Comparison of ENCODE assay signal across 11 mouse cellular contexts in the genomic region with DNA sequence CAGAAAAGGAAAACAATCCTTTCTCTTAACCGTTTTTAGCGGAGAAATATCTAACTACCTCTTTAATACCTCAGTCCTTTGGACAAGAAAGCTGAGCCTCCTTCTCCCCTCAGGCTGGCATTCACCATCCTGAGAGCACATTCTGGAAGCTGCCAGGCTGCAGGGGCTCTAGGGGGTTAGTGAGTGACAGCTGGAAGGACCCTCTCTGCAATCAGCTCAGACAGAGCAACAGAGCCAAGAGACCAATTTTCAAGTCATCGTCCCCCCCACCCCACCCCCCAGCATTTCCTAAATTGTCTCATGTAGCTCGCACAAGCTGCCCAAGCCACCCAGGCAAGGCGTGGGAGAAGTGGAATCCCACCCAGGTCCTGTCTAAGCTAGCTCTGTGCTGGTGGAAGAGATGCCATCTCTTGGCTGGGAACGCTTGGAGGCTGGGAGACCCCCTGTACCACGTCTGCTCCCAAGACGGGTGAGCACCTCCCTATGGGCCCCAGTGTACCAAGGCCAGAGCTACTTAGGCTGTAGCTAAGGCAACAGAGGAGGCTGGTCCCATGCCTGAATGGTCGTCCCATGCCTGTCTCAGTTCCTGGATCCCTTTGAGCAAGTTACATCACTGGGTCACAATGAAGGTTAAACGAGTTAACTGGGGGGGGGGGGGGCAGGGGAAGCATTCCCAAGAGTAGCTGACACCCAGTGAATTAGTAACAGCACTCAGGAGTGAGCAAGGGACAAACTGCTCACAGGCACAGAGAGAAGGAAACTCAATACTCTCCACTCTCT. TPM values are rescaled to one million over a fixed set of nuclear protein-coding genes. Genes with fewer than 3 reads are reported as not detected.
DNase-seq lines count a peak whose midpoint lies in the region; ATAC-seq and TF ChIP-seq lines count a peak whose summit lies in the region.
"Had no signal": no experiment of that assay in that cellular context is flagged by ENCODE, and none has a peak within 500 bp of the region (broad histone marks: within the 10 kb centered on the region; RNA-seq: fewer than 3 reads in every experiment).

No protein-coding gene starts in this region.

- peak; percentile 68 for DNase-seq in kidney, adult 11 months
- no peak for DNase-seq in midbrain, embryonic 11.5 days (ENCODE audit: low spot score, missing footprints)
- DNase-seq in frontal cortex, postnatal 25 days (ENCODE audit: low spot score in 2 of 2): no peak
- DNase-seq in heart, embryonic 10.5 days (ENCODE audit: low spot score): no peak
- DNase-seq in layer of hippocampus, adult 11-12 months (ENCODE audit: low spot score): no peak
- DNase-seq: lung, postnatal 10 days had no signal

- WGBS in forebrain, embryonic 12.5 days: 19% methylated on average over 10 of the region's 10 CpGs
- 48% methylated on average over 10 of the region's 10 CpGs for WGBS in midbrain, embryonic 11.5 days
- WGBS in heart, embryonic 10.5 days: 63% methylated on average over 10 of the region's 10 CpGs

- TF ChIP-seq POLR2A in cortical plate, adult 2 months (IDR thresholded peaks at IDR 0.05; ENCODE audit: extremely low read depth, insufficient read depth, low read length): no peak

- H3K9me3 ChIP-seq in forebrain, embryonic 12.5 days: no peaks in the 10 kb centered on the region
- no peaks in the 10 kb centered on the region for H3K9me3 ChIP-seq in midbrain, embryonic 11.5 days (ENCODE audit: control insufficient read depth, low read length)
- H3K9me3 ChIP-seq in heart, embryonic 10.5 days: no peaks in the 10 kb centered on the region
- H3K9me3 ChIP-seq: heart, embryonic 15.5 days; limb, embryonic 15.5 days had no signal

- 0 out of 2 replicates have a peak, but pooled peaks cover 2% of the 10 kb centered on the region for H3K4me1 ChIP-seq in cortical plate, adult 2 months (ENCODE audit: control insufficient read depth, insufficient read depth, low read length)
- peaks cover 55% of the 10 kb centered on the region for H3K4me1 ChIP-seq in forebrain, embryonic 12.5 days
- H3K4me1 ChIP-seq in midbrain, embryonic 11.5 days (ENCODE audit: control insufficient read depth, insufficient read depth, low read length): peaks cover 27% of the 10 kb centered on the region
- peaks cover 37% of the 10 kb centered on the region for H3K4me1 ChIP-seq in heart, embryonic 10.5 days

- peak overlapping the region; percentile 32; the same call in 1 of the 2 replicates for H3K27ac ChIP-seq in cortical plate, adult 2 months (ENCODE audit: insufficient read depth, low read length)
- peak overlapping the region; percentile 70 for H3K27ac ChIP-seq in forebrain, embryonic 12.5 days
- no peak overlapping the region for H3K27ac ChIP-seq in midbrain, embryonic 11.5 days (ENCODE audit: low read depth, low read length)
- no peak overlapping the region for H3K27ac ChIP-seq in heart, embryonic 10.5 days
- H3K27ac ChIP-seq: heart, embryonic 15.5 days; limb, embryonic 15.5 days had no signal

- TF ChIP-seq CTCF in cortical plate, adult 2 months (IDR thresholded peaks at IDR 0.05; ENCODE audit: extremely low read depth, insufficient read depth, low read length): no peak

- peak overlapping the region; percentile 75 for H3K4me2 ChIP-seq in forebrain, embryonic 12.5 days
- H3K4me2 ChIP-seq in midbrain, embryonic 11.5 days: peak overlapping the region; percentile 79
- H3K4me2 ChIP-seq: heart, embryonic 15.5 days; limb, embryonic 15.5 days had no signal

- H3K36me3 ChIP-seq in forebrain, embryonic 12.5 days (replicated peaks): peaks cover 3% of the 10 kb centered on the region; the same call in 1 of the 2 replicates
- H3K36me3 ChIP-seq in midbrain, embryonic 11.5 days (ENCODE audit: control insufficient read depth, insufficient read depth, low read length): no peaks in the 10 kb centered on the region
- H3K36me3 ChIP-seq in heart, embryonic 10.5 days: no peaks in the 10 kb centered on the region
- H3K36me3 ChIP-seq: heart, embryonic 15.5 days; limb, embryonic 15.5 days had no signal

- H3K4me3 ChIP-seq in cortical plate, adult 2 months (ENCODE audit: insufficient read depth, low read length): 0 out of 2 replicates have a peak overlapping the region, but pooled peaks have one; percentile 9
- H3K4me3 ChIP-seq in forebrain, embryonic 12.5 days (replicated peaks): peak overlapping the region; percentile 10; the same call in 1 of the 2 replicates
- no peak overlapping the region for H3K4me3 ChIP-seq in midbrain, embryonic 11.5 days (ENCODE audit: low read depth, low read length)
- no peak overlapping the region for H3K4me3 ChIP-seq in heart, embryonic 10.5 days
- H3K4me3 ChIP-seq: heart, embryonic 15.5 days; limb, embryonic 15.5 days had no signal

- H3K27me3 ChIP-seq in forebrain, embryonic 12.5 days: no peaks in the 10 kb centered on the region; the same call in 1 of the 2 replicates
- H3K27me3 ChIP-seq in midbrain, embryonic 11.5 days (ENCODE audit: control insufficient read depth, insufficient read depth, low read length): no peaks in the 10 kb centered on the region
- peaks cover 9% of the 10 kb centered on the region; the same call in 1 of the 2 replicates for H3K27me3 ChIP-seq in heart, embryonic 10.5 days (ENCODE audit: insufficient read depth, poor library complexity, severe bottlenecking)
- H3K27me3 ChIP-seq: limb, embryonic 15.5 days had no signal

- peak; percentile 33; the same call in 1 of the 2 replicates for ATAC-seq in forebrain, embryonic 12.5 days (ENCODE audit: low FRiP score)
- ATAC-seq in midbrain, embryonic 11.5 days (ENCODE audit: low FRiP score): no peak
- ATAC-seq in granulocyte monocyte progenitor cell, adult 5-6 weeks (replicated peaks; ENCODE audit: poor library complexity, severe bottlenecking): no peak

- H3K9ac ChIP-seq in forebrain, embryonic 12.5 days: no peak overlapping the region
- 0 out of 2 replicates have a peak overlapping the region, but pooled peaks have one; percentile 16 for H3K9ac ChIP-seq in midbrain, embryonic 11.5 days (ENCODE audit: low read length)
- H3K9ac ChIP-seq: heart, embryonic 15.5 days; limb, embryonic 15.5 days had no signal

RNA-seq across cellular contexts. Expression of a gene that starts 2.8 kb away (rescaled TPM):
- polyA plus RNA-seq in cortical plate, adult 2 months (2012; rRNA removed): 40.5 and 42.0 TPM in 2 replicates
- 7.0 and 11.0 TPM in 2 replicates for polyA plus RNA-seq in forebrain, embryonic 12.5 days (2016; fragmentation: Nextera tagmentation; extraction: Ambion mirVana)
- polyA plus RNA-seq in midbrain, embryonic 11.5 days (2014; fragmentation: Nextera tagmentation; extraction: Ambion mirVana): 18.7 and 21.4 TPM in 2 replicates
- 1.0 and 2.7 TPM in 2 replicates for polyA plus RNA-seq in heart, embryonic 10.5 days (2016; fragmentation: Nextera tagmentation; extraction: Ambion mirVana)
- not detected in 2 replicates for total RNA-seq in granulocyte monocyte progenitor cell, adult 5-6 weeks (2014; fragmentation: Nextera tagmentation)
- total RNA-seq in granulocyte monocyte progenitor cell, adult 5-6 weeks (2017): not detected in 2 replicates

Comparison
In these comparisons a context has a peak if more than half of its experiments do, and no peak if none do; other contexts are left out.
1. H3K27ac ChIP-seq: peak in cortical plate, adult 2 months (single experiment) and forebrain, embryonic 12.5 days (single experiment); none in midbrain, embryonic 11.5 days (single experiment) and heart, embryonic 10.5 days (single experiment).
2. H3K4me3 ChIP-seq: peak in cortical plate, adult 2 months (single experiment) and forebrain, embryonic 12.5 days (single experiment); none in midbrain, embryonic 11.5 days (single experiment) and heart, embryonic 10.5 days (single experiment).